Comparison of ENCODE assay signal across 22 mouse cellular contexts in the genomic region with DNA sequence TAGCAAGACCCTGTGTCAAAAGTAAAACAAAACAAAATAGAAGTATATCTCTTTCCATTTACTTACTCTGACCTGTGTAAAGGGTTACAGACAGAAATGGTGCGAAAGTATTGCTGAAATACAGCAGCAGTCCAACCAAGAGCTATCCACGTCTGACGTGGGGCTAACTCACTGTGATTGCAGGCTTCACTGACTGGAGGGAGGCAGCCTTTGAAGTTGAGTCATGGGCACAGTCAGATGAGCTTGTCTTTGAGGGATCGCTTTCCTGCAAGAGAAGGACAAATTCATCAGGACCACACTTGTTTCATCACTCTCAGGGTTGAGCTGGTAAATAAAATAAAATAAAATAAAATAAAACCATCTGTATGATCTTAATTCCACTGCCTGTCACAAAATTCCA. TPM values are rescaled to one million over a fixed set of nuclear protein-coding genes. Genes with fewer than 3 reads are reported as not detected.
"Had no signal": no experiment of that assay in that cellular context is flagged by ENCODE, and none has a peak within 500 bp of the region (broad histone marks: within the 10 kb centered on the region; RNA-seq: fewer than 3 reads in every experiment).

No protein-coding gene starts in this region.

- H3K4me3 ChIP-seq: midbrain, embryonic 10.5 days; midbrain, embryonic 13.5 days; myocyte; neural tube, embryonic 13.5 days; neural tube, embryonic 15.5 days had no signal

- DNase-seq: lung, adult 18-20 months; lung, embryonic 14.5 days; lung, postnatal 10 days; lung, postnatal 4 days; retina, postnatal 1 day; right cerebral cortex, adult 18-20 months; right cerebral cortex, postnatal 25 days; right cerebral cortex, postnatal 4 days; spleen, adult 18-20 months; thymus, adult 18-20 months; thymus, postnatal 14 days; thymus, postnatal 36 days had no signal

- H3K9me3 ChIP-seq: midbrain, embryonic 10.5 days; midbrain, embryonic 13.5 days; neural tube, embryonic 13.5 days; neural tube, embryonic 15.5 days had no signal

- H3K27me3 ChIP-seq: midbrain, embryonic 13.5 days; neural tube, embryonic 13.5 days had no signal

- H3K36me3 ChIP-seq: midbrain, embryonic 10.5 days; midbrain, embryonic 13.5 days; neural tube, embryonic 13.5 days; neural tube, embryonic 15.5 days had no signal

- H3K27ac ChIP-seq: midbrain, embryonic 10.5 days; midbrain, embryonic 13.5 days; neural tube, embryonic 13.5 days; neural tube, embryonic 15.5 days had no signal

- H3K4me1 ChIP-seq: midbrain, embryonic 10.5 days; midbrain, embryonic 13.5 days had no signal

RNA-seq across cellular contexts. Expression of gene Mlip, which starts 31.2 kb away (rescaled TPM):
- total RNA-seq: megakaryocyte, adult 5-6 weeks; megakaryocyte-erythroid progenitor cell, adult 5-6 weeks had no signal
- polyA plus RNA-seq: neural tube, embryonic 11.5 days; small intestine, adult 2 months; thymus, postnatal 0 days had no signal
